8 mouse cellular contexts compared by ENCODE assay signal in the genomic region with DNA sequence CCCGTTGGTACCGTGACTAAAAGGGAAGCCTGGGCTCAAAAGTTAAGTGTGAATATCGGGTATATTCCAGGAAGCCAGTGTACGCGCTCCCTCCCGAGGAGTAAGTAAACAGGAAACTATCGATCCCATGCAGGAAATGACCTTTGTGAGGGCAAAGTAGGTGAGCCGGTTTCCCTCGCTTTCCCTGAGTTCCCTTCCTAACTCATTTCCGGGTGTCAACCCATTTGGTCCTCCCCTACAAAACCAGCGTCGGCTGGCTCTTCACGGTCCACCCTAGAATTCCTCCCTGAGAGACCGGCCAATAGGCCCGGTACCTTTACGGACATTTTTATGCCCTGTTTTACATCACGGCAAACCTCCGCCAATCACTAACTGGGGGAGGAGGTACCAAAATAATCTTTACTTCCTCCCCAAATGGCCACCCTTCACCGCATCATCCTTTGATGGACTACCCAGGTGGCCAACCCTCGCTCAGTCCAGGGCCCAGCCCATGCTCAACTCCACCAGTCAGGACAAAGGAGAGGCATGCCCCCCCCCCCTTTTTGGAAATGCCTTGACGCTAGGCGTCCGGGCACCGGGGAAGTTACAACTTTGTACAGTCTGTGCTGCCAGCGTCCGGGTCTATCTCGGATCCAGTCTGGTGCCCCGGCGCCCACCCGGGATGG. TPM values are rescaled to one million over a fixed set of nuclear protein-coding genes. Genes with fewer than 3 reads are reported as not detected.
DNase-seq lines count a peak whose midpoint lies in the region; ATAC-seq lines count a peak whose summit lies in the region.

No protein-coding gene starts in this region.

- H3K9ac ChIP-seq in intestine, embryonic 14.5 days (ENCODE audit: low read length) = peak overlapping the region; percentile 71

- ATAC-seq in intestine, embryonic 14.5 days (replicated peaks; ENCODE audit: low FRiP score, low TSS enrichment, low read depth) = peak; percentile 99

- whole genome bisulfite sequencing in intestine, embryonic 14.5 days = under 1% methylated on average over 30 of the region's 30 CpGs

- H3K4me1 ChIP-seq in intestine, embryonic 14.5 days (replicated peaks; ENCODE audit: control insufficient read depth, insufficient read depth, low read length) = peaks cover 5% of the 10 kb centered on the region; the same call in 1 of the 2 replicates

- H3K4me2 ChIP-seq in intestine, embryonic 14.5 days (ENCODE audit: low read length) = peak overlapping the region; percentile 76

- peak; percentile 98 for DNase-seq in adrenal gland, adult (ENCODE audit: inconsistent age in 2 of 2, low spot score in 1 of 2)
- peak; percentile 98 for DNase-seq in embryo, embryonic 10.5 days (ENCODE audit: low spot score)
- DNase-seq in gastrocnemius, postnatal 14 days = peak; percentile 97
- peak; percentile 94 for DNase-seq in intestine, embryonic 14.5 days (ENCODE audit: low spot score)
- DNase-seq in left cerebral cortex, postnatal 14 days (ENCODE audit: low spot score in 2 of 2) = peak; percentile 97 to 99
- peak; percentile 98 for DNase-seq in mesoderm, embryonic 11.5 days (ENCODE audit: low read depth, low spot score)
- DNase-seq in right cerebral cortex, postnatal 36 days (ENCODE audit: low spot score in 2 of 2) = peak; percentile 97 to 99
- peak; percentile 99 for DNase-seq in yolk sac, embryonic 10.5 days (ENCODE audit: low spot score)

- H3K9me3 ChIP-seq in intestine, embryonic 14.5 days (ENCODE audit: control insufficient read depth, low read length) = no peaks in the 10 kb centered on the region

- no peaks in the 10 kb centered on the region for H3K36me3 ChIP-seq in intestine, embryonic 14.5 days (ENCODE audit: control insufficient read depth, insufficient read depth, low read length)

- peak overlapping the region; percentile 100 for H3K27ac ChIP-seq in intestine, embryonic 14.5 days (ENCODE audit: low read depth)

- H3K4me3 ChIP-seq in intestine, embryonic 14.5 days (ENCODE audit: low read depth, low read length) = peak overlapping the region; percentile 59

- intact Hi-C loops in gastrocnemius, postnatal 14 days (cut with DNase I; ENCODE audit: low total_unique reads) = no loop called here
- intact Hi-C loops in left cerebral cortex, postnatal 14 days (cut with DNase I) = loop anchor here (5.0 kb wide), 1 partner anchor 62 kb away; the partner anchor contains the start of gene Necap1

- no peaks in the 10 kb centered on the region for H3K27me3 ChIP-seq in intestine, embryonic 14.5 days (replicated peaks; ENCODE audit: control insufficient read depth, insufficient read depth, low read length)

RNA-seq across cellular contexts. Expression of gene Foxj2, which starts 9.0 kb away (rescaled TPM):
- total RNA-seq in gastrocnemius, postnatal 14 days (2021) = 10 to 100 TPM; 15.5 to 18.5 TPM
- 6.4 and 6.9 TPM in 2 replicates for polyA plus RNA-seq in intestine, embryonic 14.5 days (2014; fragmentation: Nextera tagmentation; extraction: Ambion mirVana)
- 10 to 100 TPM; 25.7 to 28.0 TPM for total RNA-seq in left cerebral cortex, postnatal 14 days (2021)

RNA-seq across cellular contexts. Expression of gene Slc2a3, which starts 9.3 kb away (rescaled TPM):
- total RNA-seq in gastrocnemius, postnatal 14 days (2021) = 1 to 10 TPM; 1.2 to 1.9 TPM
- 17.6 and 21.5 TPM in 2 replicates for polyA plus RNA-seq in intestine, embryonic 14.5 days (2014; fragmentation: Nextera tagmentation; extraction: Ambion mirVana)
- total RNA-seq in left cerebral cortex, postnatal 14 days (2021) = 100 to 1,000 TPM; 169 TPM

RNA-seq across cellular contexts. Expression of gene C3ar1, which starts 45.2 kb away (rescaled TPM):
- total RNA-seq in gastrocnemius, postnatal 14 days (2021) = 1 to 10 TPM in 1 of 2 experiments, under 1 TPM in 1; 1.00 to 1.6 TPM
- polyA plus RNA-seq in intestine, embryonic 14.5 days (2014; fragmentation: Nextera tagmentation; extraction: Ambion mirVana) = 1.8 and 1.9 TPM in 2 replicates
- under 1 TPM; 0.57 to 0.59 TPM for total RNA-seq in left cerebral cortex, postnatal 14 days (2021)

Comparison
In these comparisons a context has a peak if more than half of its experiments do, and no peak if none do; other contexts are left out.
1. Peak in every context shown above with its lines: DNase-seq, ATAC-seq, H3K4me3 ChIP-seq and H3K27ac ChIP-seq.
2. RNA of gene Slc2a3, which starts 9.3 kb away (total RNA-seq): 169 TPM in left cerebral cortex, postnatal 14 days; 1.2 to 1.9 TPM in gastrocnemius, postnatal 14 days; every median in the first group is over 10 times any median in the second.